Mouse (Mus musculus) spleen, adult 2 months (tissue): ENCODE results near the gene Rreb1.

ENCODE experiments used
- CTCF ChIP-seq: fragments of 200-500 bp; IDR thresholded peaks from 2 replicates; pipeline ENCODE4 v1.5.1; 2011; ENCODE audit warnings: mild to moderate bottlenecking, inconsistent platforms; ENCODE audit not compliant: insufficient read depth, insufficient read length, insufficient replicate concordance; ENCODE audit errors: extremely low read depth
- POLR2A ChIP-seq: fragments of 200-500 bp; IDR thresholded peaks from 2 replicates; pipeline ENCODE4 v1.6.1; 2011; ENCODE audit warnings: low read depth, low read length, inconsistent platforms

DNA sequence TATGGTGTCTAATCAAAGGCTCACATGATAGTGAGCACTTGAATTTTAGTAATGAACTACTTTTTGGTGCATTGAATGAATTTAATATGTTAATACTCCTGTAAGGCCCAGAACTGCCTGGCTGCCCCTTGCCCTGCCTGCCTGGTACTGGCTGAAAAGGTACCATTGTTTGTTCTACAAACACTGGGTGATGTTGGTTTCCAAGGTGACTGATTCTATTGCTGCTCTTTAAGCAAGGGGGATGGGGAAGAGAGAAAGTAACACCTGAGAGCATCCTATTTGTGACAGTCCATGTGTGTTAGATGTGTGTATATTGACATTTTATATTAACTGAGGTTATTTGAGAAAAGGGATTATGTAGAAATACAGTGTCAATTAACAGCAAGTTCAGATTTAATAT, 77.6 kb downstream of the Rreb1 start:
- TF ChIP-seq CTCF, result no peak
- TF ChIP-seq POLR2A, result no peak
